Mouse (Mus musculus): ENCODE measurements around the gene Pgd. TPM values are rescaled to one million over a fixed set of nuclear protein-coding genes. Genes with fewer than 3 reads are reported as not detected.
A peak's percentile ranks its signal among the peaks of the same experiment; 100 is the strongest.
"Not testable (repeated sequence)": the region's sequence is repeated elsewhere in the genome, so short reads cannot be mapped to it uniquely, and the experiment has no call there.

The Pgd gene
- polyA plus RNA-seq, 1 experiment from 2014 or later = 250 TPM

DNA sequence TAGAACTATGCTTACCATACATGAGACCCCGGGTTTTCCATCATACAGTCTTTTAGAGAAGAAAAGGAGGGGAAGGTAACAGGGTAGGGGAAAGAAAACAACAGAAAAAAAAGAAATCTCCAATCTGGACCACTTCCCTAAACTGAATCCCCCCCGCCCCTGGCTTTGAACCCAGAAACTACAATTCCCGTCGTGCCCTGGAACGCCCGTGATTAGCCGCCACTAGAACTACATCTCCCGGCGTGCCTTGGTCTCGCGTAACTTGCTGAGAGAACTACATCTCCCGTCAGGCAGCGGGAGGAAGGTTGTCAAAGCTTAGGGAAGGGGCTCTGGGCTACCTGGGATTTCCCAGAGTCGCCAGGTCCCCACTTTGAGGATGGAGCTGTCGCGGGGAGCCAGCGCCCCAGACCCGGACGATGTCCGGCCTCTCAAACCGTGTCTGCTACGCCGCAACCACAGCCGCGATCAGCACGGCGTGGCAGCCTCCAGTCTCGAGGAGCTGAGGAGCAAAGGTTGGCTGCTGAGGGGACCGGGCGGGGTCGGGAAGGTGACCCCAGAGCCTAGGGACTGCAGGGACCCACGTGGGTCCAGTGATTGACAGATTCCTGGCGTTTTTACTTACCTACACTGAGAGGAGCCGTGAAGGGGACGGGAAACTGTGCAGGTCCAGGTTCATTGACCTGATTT lies 62.6 kb downstream of the Pgd start, which contains the start of gene Dffa:
Gene Dffa, plus strand, starts transcription at position 272 of the 687 bp plus-strand sequence.
- H3K9me3 ChIP-seq (ENCODE audit: control insufficient read depth, low read length) = no peaks in the 10 kb centered on the region
- H3K27me3 ChIP-seq (replicated peaks; ENCODE audit: control insufficient read depth, insufficient read depth, low read length) = no peaks in the 10 kb centered on the region
- H3K36me3 ChIP-seq (ENCODE audit: control insufficient read depth, insufficient read depth, low read length) = 0 out of 2 replicates have a peak, but pooled peaks cover 3% of the 10 kb centered on the region
- ATAC-seq = peak; percentile 88
- peaks cover 8% of the 10 kb centered on the region for H3K4me1 ChIP-seq (ENCODE audit: control insufficient read depth, insufficient read depth, low read length)
- H3K4me2 ChIP-seq (ENCODE audit: low read depth, low read length) = peak within 1 kb of the TSS; percentile 71
- peak within 1 kb of the TSS; percentile 69 for H3K4me3 ChIP-seq (ENCODE audit: low read length)
- H3K27ac ChIP-seq (ENCODE audit: low read length) = peak within 1 kb of the TSS; percentile 23; the same call in 1 of the 2 replicates
- WGBS = under 1% methylated on average over 35 of the region's 35 CpGs
- peak within 1 kb of the TSS; percentile 80 for H3K9ac ChIP-seq (ENCODE audit: low read depth, low read length)

DNA sequence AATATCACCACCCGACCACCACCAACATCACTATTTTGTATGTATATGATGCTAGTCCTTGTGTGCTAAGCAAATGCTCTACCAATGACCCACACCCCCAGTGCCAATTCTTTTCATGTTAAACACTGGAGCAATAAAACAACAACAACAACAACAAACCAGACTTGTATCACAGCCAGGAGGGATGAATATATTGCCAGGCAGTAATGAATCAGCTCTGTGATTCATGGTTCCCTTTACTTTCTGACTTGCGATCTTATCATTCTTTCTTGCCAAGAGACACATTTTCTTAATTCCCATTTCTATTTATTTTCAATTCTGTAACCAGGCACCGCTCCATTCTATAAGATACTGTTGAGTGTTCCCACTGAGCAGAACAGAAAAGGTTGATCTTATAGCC lies 65.1 kb downstream of the Pgd start:
- H3K4me3 ChIP-seq (ENCODE audit: low read length) = no peak overlapping the region
- whole genome bisulfite sequencing = 87% methylated on average over 3 of the region's 3 CpGs
- H3K9ac ChIP-seq (ENCODE audit: low read depth, low read length) = no peak overlapping the region
- ATAC-seq = no peak
- H3K36me3 ChIP-seq (ENCODE audit: control insufficient read depth, insufficient read depth, low read length) = no peaks in the 10 kb centered on the region
- peaks cover 17% of the 10 kb centered on the region for H3K4me1 ChIP-seq (ENCODE audit: control insufficient read depth, insufficient read depth, low read length)
- no peak overlapping the region for H3K4me2 ChIP-seq (ENCODE audit: low read depth, low read length)
- no peaks in the 10 kb centered on the region for H3K9me3 ChIP-seq (ENCODE audit: control insufficient read depth, low read length)
- H3K27ac ChIP-seq (ENCODE audit: low read length) = no peak overlapping the region
- H3K27me3 ChIP-seq (replicated peaks; ENCODE audit: control insufficient read depth, insufficient read depth, low read length) = no peaks in the 10 kb centered on the region

GRCm38 (mm10) chr4:149100449-149100848 lies 66.1 kb downstream of the Pgd start:
- WGBS = 87% methylated on average over 12 of the region's 12 CpGs
- not testable (repeated sequence) for H3K4me2 ChIP-seq (ENCODE audit: low read depth, low read length); ATAC-seq

More at GRCm38 (mm10) chr4:149100449-149100848, 66.1 kb downstream of the Pgd start:
- H3K27ac ChIP-seq (ENCODE audit: low read length); H3K9ac ChIP-seq (ENCODE audit: low read depth, low read length); H3K9me3 ChIP-seq (ENCODE audit: control insufficient read depth, low read length); H3K4me3 ChIP-seq (ENCODE audit: low read length); H3K27me3 ChIP-seq (replicated peaks; ENCODE audit: control insufficient read depth, insufficient read depth, low read length); H3K36me3 ChIP-seq (ENCODE audit: control insufficient read depth, insufficient read depth, low read length): not testable (repeated sequence)
- H3K4me1 ChIP-seq (ENCODE audit: control insufficient read depth, insufficient read depth, low read length) = peaks cover 17% of the 10 kb centered on the region

Other genes with a start within 250 kb of the Pgd start
- 63.3 and 64.3 TPM in 2 replicates for gene Pex14, start 66.9 kb downstream of the Pgd start, polyA plus RNA-seq (2015; fragmentation: Nextera tagmentation; extraction: Ambion mirVana)
- 50.5 and 52.2 TPM in 2 replicates for gene Dffa, start 62.6 kb downstream of the Pgd start, polyA plus RNA-seq (2015; fragmentation: Nextera tagmentation; extraction: Ambion mirVana)
- gene Cort, start 40.0 kb downstream of the Pgd start, polyA plus RNA-seq (2015; fragmentation: Nextera tagmentation; extraction: Ambion mirVana) = 0.48 TPM in 1 of 2 replicates, not detected in the other
- gene Cenps, start 29.1 kb downstream of the Pgd start, polyA plus RNA-seq (2015; fragmentation: Nextera tagmentation; extraction: Ambion mirVana) = 16.8 and 20.4 TPM in 2 replicates
- 18.2 and 19.2 TPM in 2 replicates for gene Kif1b, start 140.9 kb upstream of the Pgd start, polyA plus RNA-seq (2015; fragmentation: Nextera tagmentation; extraction: Ambion mirVana)